Comparison of ENCODE assay signal across 10 mouse cellular contexts in the genomic region with DNA sequence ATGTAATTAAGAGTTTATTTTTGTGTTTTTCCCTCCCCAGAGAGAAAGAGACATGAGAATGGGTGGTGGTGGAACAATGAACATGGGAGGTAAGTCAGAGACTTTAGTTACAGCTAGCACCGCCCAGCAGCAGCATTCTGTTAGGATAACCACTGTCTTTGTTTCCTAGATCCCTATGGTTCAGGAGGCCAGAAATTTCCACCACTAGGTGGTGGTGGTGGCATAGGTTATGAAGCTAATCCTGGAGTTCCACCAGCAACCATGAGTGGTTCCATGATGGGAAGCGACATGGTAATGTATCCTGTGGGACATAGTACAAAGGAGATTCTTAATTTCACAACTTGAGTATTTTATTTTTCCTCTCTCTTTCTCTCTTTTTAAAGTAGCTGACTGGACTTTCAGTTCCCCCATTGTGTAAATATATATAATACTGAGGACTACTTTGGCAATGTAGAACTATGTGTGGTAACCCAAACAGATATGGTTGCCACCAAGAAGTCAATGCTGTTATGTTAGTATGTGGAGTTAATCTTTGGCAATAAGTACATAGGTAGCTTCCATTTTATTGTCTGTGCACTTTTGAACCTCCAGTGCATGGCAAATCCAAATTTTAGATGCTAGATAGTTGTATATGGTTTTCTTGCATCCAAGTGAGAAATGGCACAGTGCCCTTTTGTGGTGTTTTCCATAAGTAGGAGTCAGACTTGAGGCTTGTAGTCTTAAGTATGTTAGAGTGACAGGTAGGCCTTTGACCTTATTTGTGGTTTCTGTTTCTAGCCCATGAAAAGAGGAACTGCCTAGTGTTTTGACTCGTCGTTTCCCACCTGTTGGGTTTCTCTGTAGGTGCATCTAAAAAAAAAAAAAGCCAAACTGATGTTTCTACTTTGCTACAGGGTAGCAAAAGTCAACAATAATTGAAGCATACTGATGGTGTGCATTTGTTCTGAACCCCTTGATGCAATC. TPM values are rescaled to one million over a fixed set of nuclear protein-coding genes. Genes with fewer than 3 reads are reported as not detected.
DNase-seq lines count a peak whose midpoint lies in the region; ATAC-seq lines count a peak whose summit lies in the region.
"Had no signal": no experiment of that assay in that cellular context is flagged by ENCODE, and none has a peak within 500 bp of the region (broad histone marks: within the 10 kb centered on the region; RNA-seq: fewer than 3 reads in every experiment).

No protein-coding gene starts in this region.

- no peak for ATAC-seq in heart, embryonic 12.5 days (ENCODE audit: insufficient number of reproducible peaks, low FRiP score)

- no peaks in the 10 kb centered on the region for H3K27me3 ChIP-seq in heart, embryonic 12.5 days (replicated peaks)
- H3K27me3 ChIP-seq: limb, embryonic 13.5 days; stomach, embryonic 15.5 days had no signal

- peak; percentile 89 for DNase-seq in heart, adult 11 months
- peak; percentile 36 for DNase-seq in urinary bladder, postnatal 14 days (ENCODE audit: low spot score)
- no peak for DNase-seq in urinary bladder, postnatal 4 days (ENCODE audit: low spot score in 2 of 2)
- DNase-seq in embryo, embryonic 11.5 days (ENCODE audit: low read depth, low spot score): peak; percentile 34
- peak; percentile 31 for DNase-seq in large intestine, adult 2 months (ENCODE audit: low read depth, low spot score)
- DNase-seq in retina, postnatal 1 day: peak; percentile 80
- DNase-seq in right cerebral cortex, adult 18-20 months: no peak

- H3K9me3 ChIP-seq in heart, embryonic 12.5 days (replicated peaks): no peaks in the 10 kb centered on the region
- H3K9me3 ChIP-seq: limb, embryonic 13.5 days; stomach, embryonic 15.5 days had no signal

- no peak overlapping the region for H3K27ac ChIP-seq in heart, embryonic 12.5 days (ENCODE audit: poor library complexity, severe bottlenecking)
- H3K27ac ChIP-seq: limb, embryonic 13.5 days; stomach, embryonic 15.5 days had no signal

- WGBS in heart, embryonic 12.5 days: 81% methylated on average over 4 of the region's 4 CpGs
- 48% methylated on average over 4 of the region's 4 CpGs for WGBS in large intestine, adult 2 months

- peaks cover 26% of the 10 kb centered on the region for H3K4me1 ChIP-seq in heart, embryonic 12.5 days (replicated peaks)

- H3K4me3 ChIP-seq in heart, embryonic 12.5 days: no peak overlapping the region
- H3K4me3 ChIP-seq: stomach, embryonic 15.5 days had no signal

- no peak overlapping the region; the same call in 1 of the 2 replicates for H3K4me2 ChIP-seq in heart, embryonic 12.5 days
- H3K4me2 ChIP-seq: stomach, embryonic 15.5 days had no signal

- H3K36me3 ChIP-seq in heart, embryonic 12.5 days: peaks cover 76% of the 10 kb centered on the region

- no peak overlapping the region for H3K9ac ChIP-seq in heart, embryonic 12.5 days
- H3K9ac ChIP-seq: limb, embryonic 13.5 days; stomach, embryonic 15.5 days had no signal

RNA-seq across cellular contexts. Expression of gene Sfpq, which starts 6.4 kb away (rescaled TPM):
- 82.5 and 91.4 TPM in 2 replicates for polyA plus RNA-seq in heart, embryonic 12.5 days (2016; fragmentation: Nextera tagmentation; extraction: Ambion mirVana)
- polyA plus RNA-seq in large intestine, adult 2 months (2012; rRNA removed): 13.4 and 23.3 TPM in 2 replicates

RNA-seq across cellular contexts. Expression of gene Zmym1, which starts 33.4 kb away (rescaled TPM):
- polyA plus RNA-seq in heart, embryonic 12.5 days (2016; fragmentation: Nextera tagmentation; extraction: Ambion mirVana): 18.7 and 19.5 TPM in 2 replicates
- polyA plus RNA-seq in large intestine, adult 2 months (2012; rRNA removed): 1.1 and 1.4 TPM in 2 replicates

RNA-seq across cellular contexts. Expression of gene Zmym6, which starts 49.7 kb away (rescaled TPM):
- 15.9 and 17.8 TPM in 2 replicates for polyA plus RNA-seq in heart, embryonic 12.5 days (2016; fragmentation: Nextera tagmentation; extraction: Ambion mirVana)
- polyA plus RNA-seq in large intestine, adult 2 months (2012; rRNA removed): 2.1 and 3.1 TPM in 2 replicates

RNA-seq across cellular contexts. Expression of gene Zmym4, which starts 59.6 kb away (rescaled TPM):
- polyA plus RNA-seq in heart, embryonic 12.5 days (2016; fragmentation: Nextera tagmentation; extraction: Ambion mirVana): 21.2 and 21.5 TPM in 2 replicates
- polyA plus RNA-seq in large intestine, adult 2 months (2012; rRNA removed): 1.8 and 2.9 TPM in 2 replicates

Comparison
In these comparisons a context has a peak if more than half of its experiments do, and no peak if none do; other contexts are left out.
1. DNase-seq: peak in heart, adult 11 months (single experiment), urinary bladder, postnatal 14 days (single experiment), embryo, embryonic 11.5 days (single experiment), large intestine, adult 2 months (single experiment) and retina, postnatal 1 day (single experiment); none in urinary bladder, postnatal 4 days (0 of 2) and right cerebral cortex, adult 18-20 months (single experiment).